Mouse (Mus musculus) limb, embryonic 14.5 days (tissue): ENCODE data around the gene Ndn. TPM values are rescaled to one million over a fixed set of nuclear protein-coding genes. Genes with fewer than 3 reads are reported as not detected.

Experiments used
- ATAC-seq: fragments of 200-750 bp; cut with Nextera tagmentation; 2 replicates; pipeline ENCODE4 v1.8.0; 2017; ENCODE audit warnings: low read depth, moderate number of reproducible peaks, moderate TSS enrichment; ENCODE audit not compliant: low FRiP score
- DNase-seq: peaks from one replicate; pipeline ENCODE4 v3.0.0-alpha.2; 2015; ENCODE audit warnings: low spot score
- H3K27ac ChIP-seq: fragments of 300-500 bp; sonication (generic); replicated peaks from 2 replicates; pipeline ENCODE4 v1.5.1; 2014; ENCODE audit warnings: low read depth, mild to moderate bottlenecking, low read length, moderate library complexity, mixed read lengths
- H3K27me3 ChIP-seq: fragments of 300-500 bp; sonication (generic); 2 replicates; pipeline ENCODE4 v1.6.1; 2014; ENCODE audit warnings: low read length, mixed read lengths; ENCODE audit not compliant: control insufficient read depth, insufficient read depth
- H3K36me3 ChIP-seq: fragments of 300-500 bp; sonication (generic); 2 replicates; pipeline ENCODE4 v1.6.1; 2014; ENCODE audit warnings: mild to moderate bottlenecking, low read length, moderate library complexity, mixed read lengths; ENCODE audit not compliant: control insufficient read depth, insufficient read depth
- H3K4me1 ChIP-seq: fragments of 300-500 bp; sonication (generic); 2 replicates; pipeline ENCODE4 v1.6.1; 2014; ENCODE audit warnings: antibody characterized with exemption, low read length, mixed read lengths; ENCODE audit not compliant: control insufficient read depth, insufficient read depth
- H3K4me2 ChIP-seq: fragments of 300-500 bp; sonication (generic); replicated peaks from 2 replicates; pipeline ENCODE4 v1.6.1; 2014; ENCODE audit warnings: low read depth, mild to moderate bottlenecking, low read length, moderate library complexity; ENCODE audit not compliant: severe bottlenecking
- H3K4me3 ChIP-seq: fragments of 300-500 bp; sonication (generic); replicated peaks from 2 replicates; pipeline ENCODE4 v1.5.1; 2014; ENCODE audit warnings: low read length
- H3K9ac ChIP-seq: fragments of 300-500 bp; sonication (generic); 2 replicates; pipeline ENCODE4 v1.6.1; 2014; ENCODE audit warnings: mild to moderate bottlenecking, low read depth, low read length, moderate library complexity; ENCODE audit not compliant: severe bottlenecking
- H3K9me3 ChIP-seq: fragments of 300-500 bp; sonication (generic); 2 replicates; pipeline ENCODE4 v1.6.1; 2016; ENCODE audit warnings: low read length; ENCODE audit not compliant: control insufficient read depth
- POLR2A ChIP-seq: fragments of 200-500 bp; IDR thresholded peaks from 2 replicates; pipeline ENCODE4 v1.8.0; 2012; ENCODE audit warnings: inconsistent platforms, mild to moderate bottlenecking, moderate library complexity, borderline replicate concordance; ENCODE audit not compliant: insufficient read depth, insufficient read length; ENCODE audit errors: extremely low read depth
- WGBS: fragments of 180-500 bp; shearing (Covaris S2); extraction: QIAGEN DNeasy Blood & Tissue Kit; methylation state at CpG from one replicate; pipeline ENCODE4 v1.1.7; 2014; 5-methylcytosine and 5-hydroxymethylcytosine counted together
- polyA plus RNA-seq, 2 experiments: library from polyadenylated mRNA; depleted of rRNA in 1 of 2; stranded (reverse) in 1 of 2; unstranded in 1 of 2; fragments of >200 nt; fragmentation: Nextera tagmentation in 1 of 2; extraction: Ambion mirVana in 1 of 2; gene quantifications; 2 replicates each; pipeline versions ENCODE4 v1.2.1 to v1.2.3; 2012 to 2014

Ndn gene
- polyA plus RNA-seq, 2 experiments = 109 to 139 TPM

DNA sequence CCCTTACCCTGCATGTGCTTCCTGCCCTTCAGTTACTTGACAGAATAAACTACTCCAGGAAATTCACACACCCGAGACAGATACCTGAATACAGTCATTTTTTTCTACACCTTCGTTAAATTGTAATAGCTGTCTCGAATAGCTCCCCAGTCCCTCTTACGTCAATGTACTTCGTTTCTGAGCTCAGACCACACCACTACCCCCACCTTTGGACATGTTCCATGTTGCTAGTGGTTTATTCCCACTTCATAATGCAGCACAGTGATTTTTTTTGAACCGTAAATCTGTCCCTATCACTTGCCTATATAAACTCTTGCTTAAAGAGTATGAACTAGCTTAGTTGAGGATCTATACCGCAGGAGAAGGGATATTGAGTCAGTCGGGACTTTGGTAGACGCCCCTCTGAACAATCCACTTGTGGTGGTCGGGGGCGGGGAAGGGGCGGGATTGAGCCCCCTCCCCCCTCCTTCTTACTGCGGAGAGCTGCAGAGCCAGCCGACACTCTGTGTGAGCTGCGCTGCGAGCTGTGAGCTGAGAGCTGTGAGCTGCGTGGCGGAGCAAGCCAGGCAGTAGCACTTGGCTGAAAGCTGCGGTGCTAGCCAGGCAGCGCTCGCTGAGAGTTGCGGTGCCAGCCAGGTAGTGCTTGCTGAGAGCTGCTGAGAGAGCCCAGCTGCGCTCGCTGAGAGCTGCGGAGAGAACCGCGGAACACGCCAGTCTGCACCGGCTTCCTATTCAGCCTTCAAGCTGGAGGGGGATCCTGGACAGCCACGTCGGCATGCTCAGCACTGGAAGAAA lies 30.3 kb downstream of the Ndn start, which contains the start of gene Magel2:
Gene Magel2 (plus strand): TSS at position 501 of the 795 bp plus-strand sequence.
- peak; percentile 72 for DNase-seq
- H3K27me3 ChIP-seq = no peaks in the 10 kb centered on the region
- H3K4me2 ChIP-seq = peak within 1 kb of the TSS; percentile 57
- peak; percentile 96 for ATAC-seq
- H3K9me3 ChIP-seq = peaks cover 7% of the 10 kb centered on the region; the same call in 1 of the 2 replicates
- peak within 1 kb of the TSS; percentile 50 for H3K4me3 ChIP-seq
- peak within 1 kb of the TSS; percentile 71 for H3K9ac ChIP-seq
- 24% methylated on average over 31 of the region's 31 CpGs for WGBS
- H3K36me3 ChIP-seq = no peaks in the 10 kb centered on the region
- H3K27ac ChIP-seq = 0 out of 2 replicates have a peak within 1 kb of the TSS, but pooled peaks have one; percentile 55
- H3K4me1 ChIP-seq = no peaks in the 10 kb centered on the region
- TF ChIP-seq POLR2A = peak; percentile 82; the same call in 1 of the 2 replicates

GRCm38 (mm10) chr7:62377313-62377712 lies 30.9 kb downstream of the Ndn start:
- peak overlapping the region; percentile 71 for H3K9ac ChIP-seq
- H3K4me1 ChIP-seq = no peaks in the 10 kb centered on the region
- peak; percentile 34 for ATAC-seq
- no peak for DNase-seq
- peak overlapping the region; percentile 57 for H3K4me2 ChIP-seq
- peak overlapping the region; percentile 50 for H3K4me3 ChIP-seq
- H3K27me3 ChIP-seq = no peaks in the 10 kb centered on the region
- WGBS = 35% methylated on average over 11 of the region's 14 CpGs
- TF ChIP-seq POLR2A = no peak
- 0 out of 2 replicates have a peak overlapping the region, but pooled peaks have one; percentile 55 for H3K27ac ChIP-seq
- H3K36me3 ChIP-seq = no peaks in the 10 kb centered on the region
- H3K9me3 ChIP-seq = peaks cover 7% of the 10 kb centered on the region; the same call in 1 of the 2 replicates

DNA sequence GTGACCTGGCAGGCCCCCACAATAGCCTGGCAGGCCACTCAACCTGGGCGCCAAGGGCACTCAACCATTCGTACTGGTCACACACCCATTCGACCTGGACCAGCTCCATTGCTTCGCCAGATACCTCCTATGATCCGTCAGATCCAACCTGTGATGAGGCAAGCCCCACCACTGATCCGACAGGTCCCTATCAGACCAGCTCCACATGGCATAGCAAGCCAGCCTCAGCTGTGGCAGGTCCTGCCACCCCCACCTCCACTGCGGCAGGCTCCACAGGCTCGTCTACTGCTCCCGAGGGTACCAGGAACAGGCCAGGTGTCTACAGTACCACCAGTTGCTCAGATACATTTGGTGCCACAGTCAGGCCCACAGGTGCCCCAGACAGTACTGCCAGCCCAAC lies 32.2 kb downstream of the Ndn start:
- ATAC-seq = no peak
- no peaks in the 10 kb centered on the region for H3K27me3 ChIP-seq
- 87% methylated on average over 9 of the region's 9 CpGs for WGBS
- DNase-seq = no peak
- peak overlapping the region; percentile 57; the same call in 1 of the 2 replicates for H3K4me2 ChIP-seq
- TF ChIP-seq POLR2A = no peak
- H3K4me3 ChIP-seq = no peak overlapping the region
- no peaks in the 10 kb centered on the region for H3K36me3 ChIP-seq
- peaks cover 7% of the 10 kb centered on the region; the same call in 1 of the 2 replicates for H3K9me3 ChIP-seq
- no peaks in the 10 kb centered on the region for H3K4me1 ChIP-seq
- H3K27ac ChIP-seq = no peak overlapping the region
- H3K9ac ChIP-seq = no peak overlapping the region

DNA sequence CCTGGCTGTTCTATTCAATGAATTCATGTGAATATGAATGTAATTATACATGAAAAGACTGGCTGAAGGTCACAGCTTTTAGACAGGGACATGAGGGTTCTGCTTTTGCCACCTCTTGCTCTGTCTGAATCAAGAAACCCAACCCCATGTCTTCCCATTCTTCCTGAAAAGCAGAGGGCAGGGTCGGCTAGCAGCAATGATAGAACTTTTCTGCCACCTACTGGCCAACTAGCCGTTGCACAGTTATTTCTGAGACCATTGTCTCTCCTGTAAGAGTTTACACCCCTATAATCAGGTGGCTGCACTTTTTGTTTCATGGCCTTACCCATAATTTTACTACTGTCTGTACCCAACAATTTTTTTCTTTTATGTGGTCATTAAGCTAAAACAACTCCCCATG lies 36.0 kb downstream of the Ndn start:
- 3% methylated on average over 2 of the region's 2 CpGs for WGBS
- no peak overlapping the region for H3K9ac ChIP-seq
- DNase-seq (peak; percentile 75), ATAC-seq (peak; percentile 72)
- no peak overlapping the region for H3K27ac ChIP-seq
- H3K9me3 ChIP-seq = peaks cover 7% of the 10 kb centered on the region; the same call in 1 of the 2 replicates
- no peak for TF ChIP-seq POLR2A
- no peaks in the 10 kb centered on the region for H3K36me3 ChIP-seq
- no peak overlapping the region for H3K4me3 ChIP-seq
- H3K27me3 ChIP-seq = no peaks in the 10 kb centered on the region
- H3K4me1 ChIP-seq = no peaks in the 10 kb centered on the region
- H3K4me2 ChIP-seq = no peak overlapping the region

GRCm38 (mm10) chr7:62388291-62388690 lies 41.9 kb downstream of the Ndn start:
- H3K9me3 ChIP-seq = no peaks in the 10 kb centered on the region
- DNase-seq = no peak
- TF ChIP-seq POLR2A = no peak
- no peaks in the 10 kb centered on the region for H3K36me3 ChIP-seq
- no peak overlapping the region for H3K9ac ChIP-seq
- H3K4me3 ChIP-seq = no peak overlapping the region
- WGBS = 45% methylated on average over 4 of the region's 4 CpGs
- no peak overlapping the region for H3K4me2 ChIP-seq
- no peaks in the 10 kb centered on the region for H3K27me3 ChIP-seq
- no peak overlapping the region for H3K27ac ChIP-seq
- no peaks in the 10 kb centered on the region for H3K4me1 ChIP-seq
- no peak for ATAC-seq
